ENCODE assay signal across 8 mouse cellular contexts in the genomic region with DNA sequence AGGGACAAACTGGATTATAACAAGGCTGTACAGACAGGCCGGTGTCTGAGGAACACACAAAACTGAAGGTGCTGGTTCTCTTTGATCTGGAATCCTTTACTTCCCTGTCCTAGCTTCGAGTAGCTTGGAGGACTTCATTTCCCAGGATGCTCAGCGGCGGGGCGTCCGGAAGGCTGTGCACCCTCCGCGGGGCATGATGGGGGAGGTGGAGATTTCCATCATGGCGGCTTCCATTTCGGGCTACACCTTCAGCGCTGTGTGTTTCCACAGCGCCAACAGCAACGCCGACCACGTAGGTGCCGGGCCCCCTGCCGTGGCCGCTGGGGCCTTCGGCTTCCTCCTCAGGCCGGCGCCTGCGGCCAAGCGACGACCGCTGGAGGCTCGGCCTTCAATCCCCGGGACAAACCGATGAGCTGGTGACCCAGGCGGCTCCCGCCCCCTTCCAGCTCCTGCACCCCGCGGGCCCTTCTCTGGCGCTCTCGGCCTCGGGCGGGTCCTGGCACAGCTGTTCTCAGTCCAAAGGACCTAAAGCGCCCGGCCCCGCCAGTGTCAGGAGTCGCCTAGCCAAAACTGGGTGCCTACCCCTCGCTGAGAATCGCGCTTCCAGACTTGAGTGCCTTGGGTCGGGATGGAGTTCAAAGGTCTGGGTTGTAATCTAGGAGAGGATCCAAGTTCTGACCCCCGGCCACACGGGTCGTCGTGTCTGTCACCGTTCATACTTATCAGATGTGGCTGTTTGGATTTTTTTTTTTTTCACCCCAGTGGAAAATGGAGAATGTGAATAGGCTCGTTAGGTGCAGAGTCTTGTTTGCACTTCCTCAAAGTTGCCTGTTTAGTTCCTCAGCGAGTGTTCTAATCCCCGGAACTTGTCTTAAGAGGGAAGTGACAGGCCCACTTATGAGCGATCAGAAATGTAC. TPM values are rescaled to one million over a fixed set of nuclear protein-coding genes. Genes with fewer than 3 reads are reported as not detected.
A peak's percentile ranks its signal among the peaks of the same experiment; 100 is the strongest.
DNase-seq lines count a peak whose midpoint lies in the region; ATAC-seq and TF ChIP-seq lines count a peak whose summit lies in the region.

A gene (plus strand): TSS at position 184 of the 917 bp plus-strand sequence.

- peak within 1 kb of the TSS; percentile 93 for H3K27ac ChIP-seq in gastrocnemius, adult 2 months
- H3K27ac ChIP-seq in hindbrain, postnatal 0 days, result peak within 1 kb of the TSS; percentile 78
- peak within 1 kb of the TSS; percentile 91 for H3K27ac ChIP-seq in left cerebral cortex, adult 2 months

- H3K9ac ChIP-seq in hindbrain, postnatal 0 days (replicated peaks; ENCODE audit: low read length), result peak within 1 kb of the TSS; percentile 84

- ATAC-seq in common myeloid progenitor, adult 5-6 weeks (replicated peaks; ENCODE audit: low read depth, poor library complexity, severe bottlenecking), result peak; percentile 97
- ATAC-seq in hindbrain, postnatal 0 days, result peak; percentile 96
- peak; percentile 94 for ATAC-seq in megakaryocyte, adult 5-6 weeks (ENCODE audit: poor library complexity, severe bottlenecking)

- no peaks in the 10 kb centered on the region for H3K27me3 ChIP-seq in hindbrain, postnatal 0 days (ENCODE audit: insufficient read depth, low read length)

- WGBS in hindbrain, postnatal 0 days, result under 1% methylated on average over 53 of the region's 53 CpGs

- DNase-seq in ZHBTc4 (ENCODE audit: low read depth, low spot score), result peak; percentile 95
- peak; percentile 93 for DNase-seq in gastrocnemius, adult 2 months
- DNase-seq in hindbrain, postnatal 0 days (ENCODE audit: low spot score), result peak; percentile 94
- peak; percentile 90 for DNase-seq in left cerebral cortex, adult 2 months (ENCODE audit: extremely low spot score in 1 of 2, low spot score in 2 of 2)
- peak; percentile 93 for DNase-seq in right cerebral cortex, adult 2 months (ENCODE audit: low spot score in 2 of 2)
- DNase-seq in urinary bladder, postnatal 14 days (ENCODE audit: low spot score), result peak; percentile 93

- H3K4me1 ChIP-seq in hindbrain, postnatal 0 days (ENCODE audit: insufficient read depth, low read length), result peaks cover 13% of the 10 kb centered on the region; the same call in 1 of the 2 replicates

- H3K4me3 ChIP-seq in gastrocnemius, adult 2 months, result peak within 1 kb of the TSS; percentile 79
- H3K4me3 ChIP-seq in hindbrain, postnatal 0 days (ENCODE audit: low read length), result peak within 1 kb of the TSS; percentile 95
- peak within 1 kb of the TSS; percentile 77 for H3K4me3 ChIP-seq in left cerebral cortex, adult 2 months

- intact Hi-C loops in gastrocnemius, adult 2 months (cut with DNase I), result no loop called here
- intact Hi-C loops in left cerebral cortex, adult 2 months (cut with DNase I), result loop anchor here (2.0 to 10.0 kb wide), 2 partner anchors 72 to 776 kb away; a partner anchor contains a TSS

- no peaks in the 10 kb centered on the region for H3K9me3 ChIP-seq in hindbrain, postnatal 0 days (ENCODE audit: low read length)

- no peak for TF ChIP-seq CTCF in gastrocnemius, adult 2 months (IDR thresholded peaks at IDR 0.05)
- TF ChIP-seq CTCF in hindbrain, postnatal 0 days (IDR thresholded peaks at IDR 0.05; ENCODE audit: low read depth), result no peak
- TF ChIP-seq CTCF in left cerebral cortex, adult 2 months (IDR thresholded peaks at IDR 0.05), result no peak

- no peaks in the 10 kb centered on the region for H3K36me3 ChIP-seq in hindbrain, postnatal 0 days (ENCODE audit: insufficient read depth, low read length)

- peak within 1 kb of the TSS; percentile 92 for H3K4me2 ChIP-seq in hindbrain, postnatal 0 days (ENCODE audit: low read depth, low read length)

RNA-seq across cellular contexts. Expression of the gene that starts here (rescaled TPM):
- total RNA-seq in common myeloid progenitor, adult 5-6 weeks (2017), result 37.6 and 41.9 TPM in 2 replicates
- total RNA-seq in gastrocnemius, adult 2 months (2021), result 10 to 100 TPM; 24.0 to 24.1 TPM
- total RNA-seq in hindbrain, postnatal 0 days (2014; rRNA removed), result 22.2 and 23.6 TPM in 2 replicates
- 33.1 and 36.4 TPM in 2 replicates for polyA plus RNA-seq in hindbrain, postnatal 0 days (2015; fragmentation: Nextera tagmentation; extraction: Ambion mirVana)
- 10 to 100 TPM; 26.6 to 27.6 TPM for total RNA-seq in left cerebral cortex, adult 2 months (2021)
- total RNA-seq in megakaryocyte, adult 5-6 weeks (2015), result 49.4 and 51.6 TPM in 2 replicates
- total RNA-seq in megakaryocyte, adult 5-6 weeks (2017), result 47.6 and 48.0 TPM in 2 replicates

Comparison
In these comparisons a context has a peak if more than half of its experiments do, and no peak if none do; other contexts are left out.
1. Peak in every context shown above with its lines: DNase-seq, ATAC-seq, H3K4me3 ChIP-seq and H3K27ac ChIP-seq.